Mouse (Mus musculus) liver, postnatal 0 days (tissue): ENCODE measurements around the gene Necap1.

Experiments
- CTCF ChIP-seq: sonication (generic); IDR thresholded peaks from 2 replicates; pipeline ENCODE4 v1.5.1; 2016; ENCODE audit warnings: antibody characterized with exemption, low read depth
- EP300 ChIP-seq: IDR thresholded peaks from 2 replicates; pipeline ENCODE4 v1.6.1; 2016; ENCODE audit warnings: antibody characterized with exemption, low read depth, mild to moderate bottlenecking

DNA sequence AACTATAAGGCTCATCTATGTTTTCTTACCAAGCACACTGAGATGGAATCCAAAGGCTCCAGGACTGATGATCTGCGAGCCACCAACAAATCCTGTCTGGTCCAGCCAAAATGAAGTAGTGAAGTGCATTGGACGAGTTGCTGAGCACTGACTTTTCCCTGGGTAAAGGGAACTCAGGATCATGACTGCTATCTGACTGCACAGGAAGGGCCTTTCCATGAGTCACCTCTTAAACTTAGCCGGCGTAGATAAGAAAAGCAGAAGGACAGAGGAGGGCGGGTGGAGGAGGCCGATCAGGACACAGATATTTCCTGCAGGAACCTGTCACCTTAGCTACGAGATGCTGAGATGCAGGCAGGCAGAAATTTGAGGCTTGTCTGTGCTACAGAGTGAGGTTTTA is 18.3 kb upstream of the Necap1 start, which contains the start of gene C3ar1:
- TF ChIP-seq EP300 (no peak), CTCF (no peak)
